Mouse (Mus musculus): ENCODE data around the gene Hook2. TPM values are rescaled to one million over a fixed set of nuclear protein-coding genes. Genes with fewer than 3 reads are reported as not detected.
A peak's percentile ranks its signal among the peaks of the same experiment; 100 is the strongest.

Hook2 gene
- polyA plus RNA-seq, 2 experiments, result 17.7 to 18.1 TPM

DNA sequence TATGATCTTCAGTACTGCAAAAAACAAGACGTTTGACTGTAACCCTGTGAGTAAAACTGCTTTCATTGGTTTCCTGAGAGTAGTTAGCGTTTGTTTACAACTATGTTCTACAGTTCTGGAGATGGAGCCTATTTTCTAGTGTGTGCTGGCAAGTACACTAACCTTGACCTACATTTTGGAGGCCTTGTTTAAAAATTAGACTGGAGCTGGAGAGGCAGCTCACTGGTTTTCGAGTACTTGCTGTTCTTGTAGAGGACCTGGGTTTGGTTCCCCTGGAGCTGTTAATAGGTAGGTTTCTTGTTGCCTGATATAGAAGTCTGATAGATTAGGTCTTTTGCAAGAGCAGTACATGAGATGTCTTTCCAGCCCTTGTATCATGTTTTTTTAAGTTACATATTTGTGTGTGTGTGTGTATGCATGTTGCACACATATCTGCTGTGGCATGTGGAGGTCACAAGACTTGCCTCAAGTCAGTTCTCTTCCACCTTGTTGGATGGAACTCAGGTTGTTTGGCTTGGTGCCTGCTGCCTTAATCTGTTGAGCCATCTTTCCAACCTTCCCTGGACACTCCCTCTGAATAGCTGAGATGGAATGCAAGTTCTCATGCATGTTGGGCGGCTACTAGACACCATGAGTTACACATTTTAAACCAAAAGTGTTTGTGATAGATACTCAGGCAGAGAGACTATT lies 42.4 kb downstream of the Hook2 start:
- Histone ChIP-seq H3K27ac (replicated peaks; ENCODE audit: low read depth, low read length) (no peak overlapping the region), H3K27me3 (ENCODE audit: control insufficient read depth, insufficient read depth, low read length) (no peaks in the 10 kb centered on the region), H3K9me3 (ENCODE audit: control insufficient read depth, low read length) (no peaks in the 10 kb centered on the region), H3K4me2 (replicated peaks; ENCODE audit: low read depth, low read length, severe bottlenecking) (no peak overlapping the region), H3K36me3 (ENCODE audit: control insufficient read depth, insufficient read depth, low read length) (peaks cover 48% of the 10 kb centered on the region), H3K4me3 (replicated peaks; ENCODE audit: low read length) (no peak overlapping the region), H3K9ac (ENCODE audit: low read depth, low read length, severe bottlenecking) (no peak overlapping the region), H3K4me1 (ENCODE audit: control insufficient read depth, insufficient read depth, low read length) (peaks cover 19% of the 10 kb centered on the region)
- TF ChIP-seq POLR2A (IDR thresholded peaks at IDR 0.05; ENCODE audit: borderline replicate concordance, extremely low read depth, insufficient read depth, insufficient read length), result no peak
- 83% methylated on average over 4 of the region's 4 CpGs for WGBS
- no peak for ATAC-seq (ENCODE audit: low FRiP score, low read depth)
- no peak for DNase-seq (ENCODE audit: low spot score)

DNA sequence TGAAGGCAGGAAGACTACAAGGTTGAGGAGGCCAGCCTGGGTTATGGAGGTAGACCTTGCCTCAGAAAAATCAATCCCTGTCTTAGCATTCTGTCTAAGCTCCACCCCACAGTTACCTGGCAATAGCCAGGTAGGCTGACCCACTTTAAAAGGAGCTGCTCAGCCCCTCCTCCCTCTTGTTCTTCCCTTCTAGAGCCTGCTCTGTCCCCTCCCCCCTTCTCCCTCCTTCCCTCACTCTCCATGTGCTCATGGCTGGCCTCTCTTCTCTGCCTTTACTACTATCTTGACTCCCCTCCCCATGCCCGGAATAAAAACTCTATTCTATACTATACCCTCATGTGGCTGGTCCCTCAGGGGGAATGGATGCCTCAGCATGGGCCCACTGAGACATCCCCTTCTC lies 43.5 kb downstream of the Hook2 start:
- 79% methylated on average over 1 of the region's 1 CpGs for WGBS
- no peak for DNase-seq (ENCODE audit: low spot score)
- peaks cover 48% of the 10 kb centered on the region for H3K36me3 ChIP-seq (ENCODE audit: control insufficient read depth, insufficient read depth, low read length)
- no peak overlapping the region for H3K27ac ChIP-seq (replicated peaks; ENCODE audit: low read depth, low read length)
- H3K4me1 ChIP-seq (ENCODE audit: control insufficient read depth, insufficient read depth, low read length), result peaks cover 14% of the 10 kb centered on the region
- H3K27me3 ChIP-seq (ENCODE audit: control insufficient read depth, insufficient read depth, low read length), result no peaks in the 10 kb centered on the region
- no peak for TF ChIP-seq POLR2A (IDR thresholded peaks at IDR 0.05; ENCODE audit: borderline replicate concordance, extremely low read depth, insufficient read depth, insufficient read length)
- ATAC-seq (ENCODE audit: low FRiP score, low read depth), result no peak
- H3K9me3 ChIP-seq (ENCODE audit: control insufficient read depth, low read length), result no peaks in the 10 kb centered on the region
- H3K9ac ChIP-seq (ENCODE audit: low read depth, low read length, severe bottlenecking), result no peak overlapping the region
- no peak overlapping the region for H3K4me2 ChIP-seq (replicated peaks; ENCODE audit: low read depth, low read length, severe bottlenecking)
- no peak overlapping the region for H3K4me3 ChIP-seq (replicated peaks; ENCODE audit: low read length)

DNA sequence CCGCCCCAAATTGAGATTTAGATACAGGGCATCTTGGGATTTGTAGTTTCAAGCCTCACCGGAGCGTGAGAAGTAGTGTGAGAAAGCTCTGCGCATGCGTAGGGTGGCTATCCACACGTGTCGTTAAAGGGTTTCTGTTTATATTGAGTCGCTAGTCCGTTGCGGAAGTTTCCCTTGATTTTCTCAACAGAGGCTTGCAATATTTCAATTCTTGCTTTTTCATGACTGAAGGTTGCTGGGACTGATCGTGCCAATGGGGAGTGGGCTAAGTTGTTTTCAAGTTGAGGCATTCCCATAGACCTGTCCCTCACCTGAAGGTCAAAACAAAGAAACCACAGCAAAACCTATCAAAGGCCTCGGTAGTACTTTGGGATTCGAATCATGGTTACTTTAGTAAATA lies 44.4 kb downstream of the Hook2 start:
- H3K4me2 ChIP-seq (replicated peaks; ENCODE audit: low read depth, low read length, severe bottlenecking), result peak overlapping the region; percentile 88
- no peak overlapping the region for H3K27ac ChIP-seq (replicated peaks; ENCODE audit: low read depth, low read length)
- H3K36me3 ChIP-seq (ENCODE audit: control insufficient read depth, insufficient read depth, low read length), result peaks cover 41% of the 10 kb centered on the region
- H3K4me1 ChIP-seq (ENCODE audit: control insufficient read depth, insufficient read depth, low read length), result peaks cover 13% of the 10 kb centered on the region
- H3K9ac ChIP-seq (ENCODE audit: low read depth, low read length, severe bottlenecking), result peak overlapping the region; percentile 12
- no peak for TF ChIP-seq POLR2A (IDR thresholded peaks at IDR 0.05; ENCODE audit: borderline replicate concordance, extremely low read depth, insufficient read depth, insufficient read length)
- ATAC-seq (ENCODE audit: low FRiP score, low read depth) (no peak), DNase-seq (ENCODE audit: low spot score) (peak; percentile 92)
- 4% methylated on average over 13 of the region's 13 CpGs for WGBS
- peak overlapping the region; percentile 74 for H3K4me3 ChIP-seq (replicated peaks; ENCODE audit: low read length)
- H3K27me3 ChIP-seq (ENCODE audit: control insufficient read depth, insufficient read depth, low read length), result no peaks in the 10 kb centered on the region
- no peaks in the 10 kb centered on the region for H3K9me3 ChIP-seq (ENCODE audit: control insufficient read depth, low read length)

DNA sequence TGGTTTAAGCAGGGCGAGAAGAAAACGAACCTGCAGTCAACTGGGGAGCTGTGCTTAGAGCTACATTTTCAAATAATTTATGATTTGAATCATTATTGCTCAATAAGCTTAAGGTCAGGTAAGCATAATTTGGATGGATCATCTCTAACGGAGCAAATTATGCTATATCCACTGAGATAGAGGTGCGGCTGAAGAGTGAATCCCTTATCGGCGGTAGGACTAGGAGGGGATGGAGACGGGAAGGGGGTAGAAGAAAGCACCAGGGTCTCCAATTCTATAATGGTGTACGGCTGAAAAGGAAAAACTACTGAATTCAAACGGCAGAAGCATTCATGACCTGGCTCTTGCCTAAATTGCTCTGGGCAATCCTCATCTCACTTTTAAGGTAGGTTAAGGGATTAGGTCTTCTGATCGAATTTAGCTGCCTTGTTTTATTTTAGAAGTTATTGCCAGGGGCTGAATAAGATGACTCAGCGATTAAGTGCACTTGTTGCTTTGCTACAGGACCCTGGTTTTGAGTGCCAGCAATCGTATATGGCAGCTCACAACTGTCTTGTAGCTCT lies 44.8 kb downstream of the Hook2 start:
- WGBS, result 7% methylated on average over 12 of the region's 12 CpGs
- H3K27me3 ChIP-seq (ENCODE audit: control insufficient read depth, insufficient read depth, low read length), result no peaks in the 10 kb centered on the region
- H3K4me1 ChIP-seq (ENCODE audit: control insufficient read depth, insufficient read depth, low read length), result peaks cover 13% of the 10 kb centered on the region
- peaks cover 41% of the 10 kb centered on the region for H3K36me3 ChIP-seq (ENCODE audit: control insufficient read depth, insufficient read depth, low read length)
- ATAC-seq (ENCODE audit: low FRiP score, low read depth), result no peak
- peak overlapping the region; percentile 68 for H3K9ac ChIP-seq (ENCODE audit: low read depth, low read length, severe bottlenecking)
- no peaks in the 10 kb centered on the region for H3K9me3 ChIP-seq (ENCODE audit: control insufficient read depth, low read length)
- no peak for TF ChIP-seq POLR2A (IDR thresholded peaks at IDR 0.05; ENCODE audit: borderline replicate concordance, extremely low read depth, insufficient read depth, insufficient read length)
- H3K4me2 ChIP-seq (replicated peaks; ENCODE audit: low read depth, low read length, severe bottlenecking), result peak overlapping the region; percentile 88
- peak overlapping the region; percentile 74 for H3K4me3 ChIP-seq (replicated peaks; ENCODE audit: low read length)
- DNase-seq (ENCODE audit: low spot score), result no peak
- peak overlapping the region; percentile 98 for H3K27ac ChIP-seq (replicated peaks; ENCODE audit: low read depth, low read length)

DNA sequence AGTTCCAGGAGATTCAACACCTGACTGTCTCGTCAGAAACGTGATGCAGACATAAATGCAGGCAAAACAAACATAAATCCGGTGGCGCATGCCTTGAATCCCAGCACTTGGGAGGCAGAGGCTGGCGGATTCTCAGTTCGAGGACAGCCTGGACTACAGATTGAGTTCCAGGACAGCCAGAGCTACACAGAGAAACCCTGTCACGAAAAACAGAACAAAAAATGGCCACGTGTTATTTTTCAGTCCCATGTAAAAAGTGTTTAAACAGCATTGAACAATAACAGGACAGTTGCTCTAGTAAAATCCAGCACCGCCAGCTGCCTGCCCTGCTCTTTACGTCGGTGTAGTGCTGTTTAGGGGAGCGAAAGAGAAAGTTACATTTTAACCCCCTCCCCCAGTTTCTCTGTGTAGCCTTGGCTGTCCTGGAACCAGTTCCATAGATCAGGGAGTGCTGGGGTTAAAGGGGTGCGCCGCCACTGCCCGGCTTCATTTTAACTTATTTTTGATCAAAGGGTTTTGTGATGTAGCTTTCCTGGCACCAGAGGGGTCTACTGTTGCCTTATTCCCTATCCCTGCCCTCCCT lies 45.4 kb downstream of the Hook2 start:
- Histone ChIP-seq H3K4me2 (replicated peaks; ENCODE audit: low read depth, low read length, severe bottlenecking) (peak overlapping the region; percentile 88), H3K36me3 (ENCODE audit: control insufficient read depth, insufficient read depth, low read length) (peaks cover 41% of the 10 kb centered on the region), H3K27me3 (ENCODE audit: control insufficient read depth, insufficient read depth, low read length) (no peaks in the 10 kb centered on the region), H3K4me1 (ENCODE audit: control insufficient read depth, insufficient read depth, low read length) (peaks cover 13% of the 10 kb centered on the region), H3K9ac (ENCODE audit: low read depth, low read length, severe bottlenecking) (peak overlapping the region; percentile 68), H3K27ac (replicated peaks; ENCODE audit: low read depth, low read length) (peak overlapping the region; percentile 98), H3K9me3 (ENCODE audit: control insufficient read depth, low read length) (no peaks in the 10 kb centered on the region), H3K4me3 (replicated peaks; ENCODE audit: low read length) (peak overlapping the region; percentile 74)
- DNase-seq (ENCODE audit: low spot score) (peak; percentile 54), ATAC-seq (ENCODE audit: low FRiP score, low read depth) (peak; percentile 3; the same call in 1 of the 2 replicates)
- WGBS, result under 1% methylated on average over 15 of the region's 15 CpGs
- TF ChIP-seq POLR2A (IDR thresholded peaks at IDR 0.05; ENCODE audit: borderline replicate concordance, extremely low read depth, insufficient read depth, insufficient read length), result no peak
